Mouse (Mus musculus) limb, embryonic 14.5 days (tissue): ENCODE measurements around the gene Pan3. TPM values are rescaled to one million over a fixed set of nuclear protein-coding genes. Genes with fewer than 3 reads are reported as not detected.

Experiments used
- ATAC-seq: fragments of 200-750 bp; cut with Nextera tagmentation; 2 replicates; pipeline ENCODE4 v1.8.0; 2017; ENCODE audit warnings: low read depth, moderate number of reproducible peaks, moderate TSS enrichment; ENCODE audit not compliant: low FRiP score
- DNase-seq: peaks from one replicate; pipeline ENCODE4 v3.0.0-alpha.2; 2015; ENCODE audit warnings: low spot score
- H3K27ac ChIP-seq: fragments of 300-500 bp; sonication (generic); replicated peaks from 2 replicates; pipeline ENCODE4 v1.5.1; 2014; ENCODE audit warnings: low read depth, mild to moderate bottlenecking, low read length, moderate library complexity, mixed read lengths
- H3K27me3 ChIP-seq: fragments of 300-500 bp; sonication (generic); 2 replicates; pipeline ENCODE4 v1.6.1; 2014; ENCODE audit warnings: low read length, mixed read lengths; ENCODE audit not compliant: control insufficient read depth, insufficient read depth
- H3K36me3 ChIP-seq: fragments of 300-500 bp; sonication (generic); 2 replicates; pipeline ENCODE4 v1.6.1; 2014; ENCODE audit warnings: mild to moderate bottlenecking, low read length, moderate library complexity, mixed read lengths; ENCODE audit not compliant: control insufficient read depth, insufficient read depth
- H3K4me1 ChIP-seq: fragments of 300-500 bp; sonication (generic); 2 replicates; pipeline ENCODE4 v1.6.1; 2014; ENCODE audit warnings: antibody characterized with exemption, low read length, mixed read lengths; ENCODE audit not compliant: control insufficient read depth, insufficient read depth
- H3K4me2 ChIP-seq: fragments of 300-500 bp; sonication (generic); replicated peaks from 2 replicates; pipeline ENCODE4 v1.6.1; 2014; ENCODE audit warnings: low read depth, mild to moderate bottlenecking, low read length, moderate library complexity; ENCODE audit not compliant: severe bottlenecking
- H3K4me3 ChIP-seq: fragments of 300-500 bp; sonication (generic); replicated peaks from 2 replicates; pipeline ENCODE4 v1.5.1; 2014; ENCODE audit warnings: low read length
- H3K9ac ChIP-seq: fragments of 300-500 bp; sonication (generic); 2 replicates; pipeline ENCODE4 v1.6.1; 2014; ENCODE audit warnings: mild to moderate bottlenecking, low read depth, low read length, moderate library complexity; ENCODE audit not compliant: severe bottlenecking
- H3K9me3 ChIP-seq: fragments of 300-500 bp; sonication (generic); 2 replicates; pipeline ENCODE4 v1.6.1; 2016; ENCODE audit warnings: low read length; ENCODE audit not compliant: control insufficient read depth
- POLR2A ChIP-seq: fragments of 200-500 bp; IDR thresholded peaks from 2 replicates; pipeline ENCODE4 v1.8.0; 2012; ENCODE audit warnings: inconsistent platforms, mild to moderate bottlenecking, moderate library complexity, borderline replicate concordance; ENCODE audit not compliant: insufficient read depth, insufficient read length; ENCODE audit errors: extremely low read depth
- WGBS: fragments of 180-500 bp; shearing (Covaris S2); extraction: QIAGEN DNeasy Blood & Tissue Kit; methylation state at CpG from one replicate; pipeline ENCODE4 v1.1.7; 2014; 5-methylcytosine and 5-hydroxymethylcytosine counted together
- polyA plus RNA-seq, 2 experiments: library from polyadenylated mRNA; depleted of rRNA in 1 of 2; stranded (reverse) in 1 of 2; unstranded in 1 of 2; fragments of >200 nt; fragmentation: Nextera tagmentation in 1 of 2; extraction: Ambion mirVana in 1 of 2; gene quantifications; 2 replicates each; pipeline versions ENCODE4 v1.2.1 to v1.2.3; 2012 to 2014

Pan3 gene
- polyA plus RNA-seq, 2 experiments, result 46.7 to 60.7 TPM

DNA sequence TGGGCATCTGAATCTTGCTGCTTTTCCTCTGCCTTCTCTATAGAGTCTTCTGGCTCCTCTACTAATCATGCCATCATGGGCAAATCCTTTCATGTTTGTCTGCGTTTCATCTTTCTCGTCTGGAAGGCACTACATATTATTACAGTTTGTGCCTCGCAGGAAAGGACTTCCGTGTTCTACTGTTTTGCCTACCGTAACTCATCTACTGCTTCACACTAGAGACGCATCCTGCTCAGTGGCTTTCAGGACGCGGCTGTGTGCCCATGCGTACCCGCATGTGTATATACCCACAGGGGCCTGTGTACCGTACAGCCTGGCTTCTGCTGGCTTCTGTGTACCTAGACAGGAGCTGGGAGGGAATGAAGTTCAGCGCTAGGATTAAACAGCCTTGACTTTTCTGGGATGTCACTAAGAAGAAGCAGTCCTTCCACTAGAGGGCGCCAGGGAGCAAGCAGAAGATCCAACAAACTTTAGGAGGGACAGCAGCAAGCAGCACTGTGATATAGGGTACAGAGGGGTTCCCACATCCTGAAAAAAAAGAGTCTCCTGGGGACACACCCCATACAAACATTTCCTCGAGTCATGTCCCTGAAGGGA, 153.8 kb downstream of the Pan3 start:
- Histone ChIP-seq H3K4me3 (no peak overlapping the region), H3K4me1 (no peaks in the 10 kb centered on the region), H3K27ac (no peak overlapping the region), H3K36me3 (no peaks in the 10 kb centered on the region), H3K27me3 (no peaks in the 10 kb centered on the region), H3K9me3 (no peaks in the 10 kb centered on the region), H3K9ac (no peak overlapping the region), H3K4me2 (no peak overlapping the region)
- DNase-seq, result peak; percentile 62
- 37% methylated on average over 14 of the region's 14 CpGs for WGBS
- ATAC-seq, result no peak
- TF ChIP-seq POLR2A, result no peak

DNA sequence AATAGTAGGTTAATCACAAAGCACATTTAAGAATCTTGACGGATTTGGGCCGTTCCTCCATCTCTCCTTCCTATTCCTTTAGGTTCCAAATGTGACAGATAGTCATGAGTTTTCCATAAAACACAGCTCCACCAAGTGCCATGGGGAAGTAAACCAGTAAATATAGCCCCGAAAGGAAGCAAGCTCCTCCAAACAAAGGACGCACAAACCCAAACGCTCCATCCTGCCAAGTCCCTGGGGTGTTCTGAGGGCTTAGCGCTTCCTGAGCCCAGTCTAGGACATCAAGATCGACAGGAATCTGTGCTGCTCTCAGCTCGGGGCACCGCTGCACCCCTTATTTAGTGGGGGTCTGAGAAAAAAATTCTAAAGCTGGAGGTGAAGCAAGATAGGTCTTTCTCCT, 154.7 kb downstream of the Pan3 start:
- no peaks in the 10 kb centered on the region for H3K36me3 ChIP-seq
- no peak overlapping the region for H3K9ac ChIP-seq
- H3K4me1 ChIP-seq, result no peaks in the 10 kb centered on the region
- no peak overlapping the region for H3K4me2 ChIP-seq
- H3K27ac ChIP-seq, result no peak overlapping the region
- no peaks in the 10 kb centered on the region for H3K27me3 ChIP-seq
- no peaks in the 10 kb centered on the region for H3K9me3 ChIP-seq
- H3K4me3 ChIP-seq, result no peak overlapping the region
- ATAC-seq, result no peak
- 80% methylated on average over 9 of the region's 9 CpGs for WGBS
- DNase-seq, result no peak
- no peak for TF ChIP-seq POLR2A

DNA sequence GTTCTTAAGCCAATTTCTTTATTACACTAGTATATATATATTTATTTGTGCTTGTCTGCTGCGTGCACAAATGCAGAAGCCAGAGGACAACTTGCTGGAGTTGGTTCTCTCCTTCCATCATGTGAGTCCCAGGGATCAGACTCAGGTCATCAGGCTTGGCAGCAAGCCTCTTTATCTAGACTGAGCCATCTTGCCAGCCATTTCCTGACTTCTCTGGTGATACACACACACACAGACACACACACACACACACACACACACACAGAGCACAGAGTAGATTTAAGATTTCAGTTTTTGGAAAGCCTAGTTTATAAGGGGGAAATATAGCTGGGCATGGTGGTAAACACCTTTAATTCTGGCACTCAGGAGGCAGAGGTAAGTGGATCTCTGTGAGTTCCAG, 155.1 kb downstream of the Pan3 start:
- H3K9me3 ChIP-seq, result no peaks in the 10 kb centered on the region
- no peaks in the 10 kb centered on the region for H3K36me3 ChIP-seq
- DNase-seq (no peak), ATAC-seq (no peak)
- no peak overlapping the region for H3K27ac ChIP-seq
- no peak for TF ChIP-seq POLR2A
- H3K9ac ChIP-seq, result no peak overlapping the region
- H3K27me3 ChIP-seq, result no peaks in the 10 kb centered on the region
- H3K4me1 ChIP-seq, result no peaks in the 10 kb centered on the region
- WGBS, result 82% methylated on average over 1 of the region's 1 CpGs
- no peak overlapping the region for H3K4me3 ChIP-seq
- no peak overlapping the region for H3K4me2 ChIP-seq

DNA sequence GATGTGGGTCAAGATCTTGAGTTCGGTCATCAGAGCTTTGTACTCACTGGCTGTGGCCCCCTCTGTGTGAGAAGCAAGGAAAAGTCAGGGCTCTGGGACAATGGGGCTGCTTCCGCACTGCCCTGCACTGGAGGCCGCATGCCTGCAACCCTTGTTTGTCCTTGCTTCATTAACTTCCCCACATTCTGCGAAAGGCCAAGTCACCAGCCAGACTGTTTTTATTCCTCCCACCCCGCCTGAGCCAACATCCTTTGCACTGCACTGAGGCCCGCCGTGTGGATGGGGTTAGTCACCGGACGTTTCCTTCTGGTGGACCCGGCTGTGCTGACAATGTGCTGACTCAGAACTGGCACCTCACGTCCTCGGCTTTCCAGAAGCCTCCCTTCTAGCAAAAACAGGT, 159.9 kb downstream of the Pan3 start:
- Histone ChIP-seq H3K4me1 (no peaks in the 10 kb centered on the region), H3K36me3 (no peaks in the 10 kb centered on the region), H3K4me3 (no peak overlapping the region), H3K9me3 (no peaks in the 10 kb centered on the region), H3K9ac (no peak overlapping the region), H3K27ac (no peak overlapping the region), H3K27me3 (no peaks in the 10 kb centered on the region), H3K4me2 (no peak overlapping the region)
- 58% methylated on average over 12 of the region's 12 CpGs for WGBS
- TF ChIP-seq POLR2A, result no peak
- peak; percentile 11 for DNase-seq
- no peak; the same call in 1 of the 2 replicates for ATAC-seq

DNA sequence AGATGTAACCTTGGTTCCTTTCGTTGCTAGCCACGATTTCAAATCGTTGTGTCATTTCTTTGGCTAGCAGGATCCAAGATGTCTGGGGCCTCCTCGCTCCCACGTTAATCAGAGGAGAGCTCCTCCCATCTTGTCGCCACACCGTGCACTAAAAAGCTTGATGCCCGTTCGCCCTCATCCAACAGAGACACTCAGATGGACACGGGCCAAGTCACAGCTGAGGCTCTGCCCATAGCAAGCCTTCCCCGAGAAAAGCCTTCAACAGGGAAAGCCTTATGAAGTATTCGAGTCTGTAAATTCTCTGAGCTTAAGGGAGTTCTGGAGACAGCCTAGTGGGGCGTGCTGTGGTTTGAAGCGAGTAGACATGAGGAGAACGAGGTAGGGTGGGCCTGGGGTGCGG, 167.9 kb downstream of the Pan3 start:
- Histone ChIP-seq H3K4me1 (no peaks in the 10 kb centered on the region), H3K4me3 (no peak overlapping the region), H3K36me3 (no peaks in the 10 kb centered on the region), H3K4me2 (no peak overlapping the region), H3K27me3 (no peaks in the 10 kb centered on the region), H3K9ac (no peak overlapping the region), H3K9me3 (no peaks in the 10 kb centered on the region), H3K27ac (no peak overlapping the region)
- ATAC-seq (no peak), DNase-seq (no peak)
- WGBS, result 75% methylated on average over 16 of the region's 16 CpGs
- no peak for TF ChIP-seq POLR2A

Other genes starting within 250 kb of the Pan3 start
- gene Gsx1, start 241.5 kb upstream of the Pan3 start, polyA plus RNA-seq (2012; rRNA removed), result not detected in 2 replicates
- not detected in 2 replicates for gene Gsx1, start 241.5 kb upstream of the Pan3 start, polyA plus RNA-seq (2014; fragmentation: Nextera tagmentation; extraction: Ambion mirVana)
- not detected in 2 replicates for gene Pdx1, start 160.2 kb upstream of the Pan3 start, polyA plus RNA-seq (2012; rRNA removed)
- not detected in 2 replicates for gene Pdx1, start 160.2 kb upstream of the Pan3 start, polyA plus RNA-seq (2014; fragmentation: Nextera tagmentation; extraction: Ambion mirVana)
- 0.03 TPM in 1 of 2 replicates, not detected in the other for gene Cdx2, start 122.9 kb upstream of the Pan3 start, polyA plus RNA-seq (2012; rRNA removed)
- gene Cdx2, start 122.9 kb upstream of the Pan3 start, polyA plus RNA-seq (2014; fragmentation: Nextera tagmentation; extraction: Ambion mirVana), result not detected in 2 replicates
- not detected in 2 replicates for gene Urad, start 107.7 kb upstream of the Pan3 start, polyA plus RNA-seq (2012; rRNA removed)
- not detected in 2 replicates for gene Urad, start 107.7 kb upstream of the Pan3 start, polyA plus RNA-seq (2014; fragmentation: Nextera tagmentation; extraction: Ambion mirVana)
- 0.10 and 0.21 TPM in 2 replicates for gene Flt3, start 29.7 kb upstream of the Pan3 start, polyA plus RNA-seq (2012; rRNA removed)
- 0.17 and 0.28 TPM in 2 replicates for gene Flt3, start 29.7 kb upstream of the Pan3 start, polyA plus RNA-seq (2014; fragmentation: Nextera tagmentation; extraction: Ambion mirVana)